Mouse (Mus musculus) spleen, adult 12 weeks (tissue): ENCODE data around the gene Elavl1.
A peak's percentile ranks its signal among the peaks of the same experiment; 100 is the strongest.

ENCODE experiments used
- DNase-seq: peaks from one replicate; pipeline ENCODE4 v3.0.0; 2022; ENCODE audit warnings: low spot score

Elavl1 gene

DNA sequence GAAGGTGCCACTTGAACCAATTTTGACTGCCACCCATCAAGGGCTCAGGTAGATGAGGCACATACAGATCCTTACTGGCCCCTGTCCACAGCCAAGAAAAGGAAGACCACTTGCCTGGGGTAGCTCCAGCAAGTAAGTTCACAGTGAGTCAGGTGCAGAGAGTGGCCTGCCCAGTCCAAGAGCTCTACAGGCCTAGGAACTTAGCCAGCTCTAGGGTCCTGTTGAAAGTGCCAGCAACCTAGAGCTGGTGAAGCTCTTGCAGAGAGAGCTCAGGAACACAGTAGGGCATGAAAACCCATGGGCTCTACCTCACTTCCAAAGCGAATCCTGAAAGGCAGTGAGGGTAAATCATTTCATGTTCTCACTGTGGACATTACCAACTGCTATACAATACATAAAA is 4.8 kb downstream of the Elavl1 start:
- no peak for DNase-seq

DNA sequence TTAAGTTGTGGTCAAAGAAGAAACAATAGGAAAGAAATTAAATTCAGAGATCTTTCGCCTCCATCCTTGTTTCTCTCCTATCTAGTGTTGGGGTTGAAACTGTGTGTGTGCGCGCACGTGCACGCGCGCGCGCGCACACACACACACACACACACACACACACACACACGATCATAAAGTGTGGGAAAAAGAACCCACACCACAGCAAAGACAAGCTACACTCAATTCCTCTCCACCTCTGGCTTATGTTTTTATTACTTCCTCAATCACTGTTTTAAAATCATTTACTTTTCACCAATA is 5.7 kb downstream of the Elavl1 start:
- no peak for DNase-seq

DNA sequence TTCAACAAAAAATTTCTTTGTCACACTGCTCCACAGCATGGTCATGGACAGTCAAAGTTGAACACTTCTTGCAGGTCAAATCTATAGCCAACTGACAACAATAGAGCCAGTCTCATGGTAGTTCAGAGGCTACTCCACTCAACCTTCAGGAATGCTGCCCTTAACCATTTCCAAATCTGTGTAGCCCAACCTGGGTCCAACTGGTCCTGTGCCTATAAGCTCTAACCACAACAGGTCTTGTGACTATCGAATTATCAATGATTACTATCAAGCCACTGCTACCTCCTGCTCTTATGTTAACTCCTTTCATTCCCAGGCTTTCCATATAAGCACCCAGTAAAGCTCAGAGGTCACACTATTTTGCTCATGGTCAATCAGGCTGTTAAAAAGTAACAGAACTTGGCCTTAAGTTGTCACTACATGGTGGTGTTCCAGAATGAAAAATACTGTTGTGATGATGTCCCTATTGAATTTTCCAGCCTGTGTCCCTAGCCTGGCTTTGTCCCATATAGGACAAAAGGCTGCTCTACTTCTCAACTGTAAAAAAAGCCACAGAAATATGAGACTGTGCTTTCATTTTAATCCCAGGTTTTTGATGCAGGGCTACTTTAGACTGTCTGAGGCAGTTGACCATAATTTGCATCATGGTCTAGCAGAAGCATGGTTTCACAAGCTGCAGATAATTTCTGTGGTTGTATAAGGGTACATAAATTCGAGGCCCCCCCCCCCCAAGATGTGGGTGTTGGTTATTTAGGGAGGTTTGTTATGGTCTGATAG is 6.2 kb downstream of the Elavl1 start:
- no peak for DNase-seq

DNA sequence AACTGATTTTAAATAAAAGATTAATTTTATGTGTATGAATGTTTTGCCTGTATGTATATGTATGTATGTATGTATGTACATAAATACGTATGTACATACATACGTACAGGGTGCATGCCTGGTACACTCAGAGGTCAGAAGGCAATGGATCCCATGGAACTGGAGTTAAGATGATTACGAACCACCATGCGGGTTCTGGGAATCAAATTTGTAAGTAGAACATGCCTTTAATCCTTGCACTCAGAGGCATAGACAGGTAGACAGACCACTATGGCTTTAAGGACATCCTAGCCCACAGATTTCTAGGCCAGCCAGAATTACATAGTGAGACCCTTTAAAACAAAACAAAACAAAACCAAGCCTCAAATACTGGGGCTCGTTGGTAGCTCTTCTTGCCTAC is 7.1 kb downstream of the Elavl1 start:
- no peak for DNase-seq

DNA sequence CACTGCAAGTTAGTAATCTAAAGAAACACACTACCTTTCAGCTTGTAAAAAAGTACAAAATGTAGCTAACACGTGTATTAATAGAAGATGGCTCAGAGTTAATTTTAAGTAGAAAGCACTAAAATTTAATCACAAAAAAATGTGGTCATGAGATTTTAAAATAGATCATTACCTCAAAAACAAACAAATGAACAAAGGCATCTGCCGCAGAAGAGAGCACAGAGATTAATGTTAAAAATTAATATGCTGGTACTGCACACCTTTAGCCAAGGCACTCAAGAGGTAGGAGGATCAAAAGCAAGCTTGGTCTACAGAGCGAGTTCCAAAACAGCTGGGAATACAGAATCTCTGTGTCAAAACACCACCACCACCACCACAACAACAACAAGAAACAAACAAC is 10.4 kb downstream of the Elavl1 start:
- no peak for DNase-seq

DNA sequence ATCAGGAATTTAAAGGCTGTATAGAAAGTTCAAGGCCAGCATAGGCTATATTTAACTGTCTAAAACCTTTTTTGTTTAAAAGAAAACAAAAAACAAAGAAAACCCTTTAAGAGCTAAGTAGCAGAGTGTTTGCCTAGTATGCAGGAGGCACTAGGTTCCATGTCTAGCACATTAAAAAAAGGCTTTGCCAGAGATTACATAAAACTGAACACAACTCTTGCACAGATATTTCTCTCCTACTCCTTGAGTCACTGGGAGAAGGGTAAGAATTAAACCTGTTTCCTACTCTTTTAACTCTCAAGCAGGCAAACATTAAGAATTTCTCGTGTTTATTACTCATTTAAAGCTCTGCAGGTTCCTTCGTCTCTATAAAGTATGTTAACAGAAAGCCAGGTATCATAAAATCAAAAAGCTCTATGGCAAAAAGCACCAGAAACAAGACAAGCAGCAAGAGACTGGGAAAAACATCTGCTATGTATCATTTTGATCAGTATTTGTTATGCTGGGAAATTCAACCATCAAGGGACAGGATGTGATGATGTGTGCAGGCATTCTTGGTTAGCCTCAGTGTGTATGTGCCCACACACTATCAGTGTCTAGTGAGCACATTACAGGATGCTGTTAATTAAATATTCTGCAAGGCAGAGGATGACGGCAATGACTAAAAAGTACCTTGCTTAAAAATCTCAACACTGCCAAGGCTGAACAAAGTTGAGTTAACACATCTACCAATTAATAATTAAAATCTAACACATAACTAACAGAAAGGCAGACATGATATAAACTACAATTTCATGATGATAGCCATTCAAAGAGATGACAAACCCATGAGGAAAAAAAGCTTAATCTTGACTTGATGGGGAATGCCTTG is 11.7 kb downstream of the Elavl1 start:
- DNase-seq = no peak

DNA sequence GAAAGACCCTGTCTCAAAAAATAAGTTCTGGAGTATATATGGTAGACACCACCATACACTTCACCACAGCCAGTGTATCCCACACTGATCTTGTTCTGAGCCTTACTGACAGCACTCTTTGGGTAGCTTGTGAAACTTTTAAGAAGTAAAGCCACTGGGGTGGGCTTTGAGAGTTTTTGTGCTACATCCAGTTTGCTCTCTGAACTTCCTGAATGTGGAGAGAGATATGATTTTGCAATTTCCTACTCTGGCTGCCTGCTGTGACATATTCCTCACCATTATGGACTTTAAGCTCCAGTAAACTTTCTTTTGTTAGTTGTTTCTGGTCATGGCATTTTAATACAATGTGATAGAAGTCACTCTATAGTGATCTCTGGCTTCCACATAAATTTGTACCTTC is 13.1 kb downstream of the Elavl1 start:
- DNase-seq = no peak

DNA sequence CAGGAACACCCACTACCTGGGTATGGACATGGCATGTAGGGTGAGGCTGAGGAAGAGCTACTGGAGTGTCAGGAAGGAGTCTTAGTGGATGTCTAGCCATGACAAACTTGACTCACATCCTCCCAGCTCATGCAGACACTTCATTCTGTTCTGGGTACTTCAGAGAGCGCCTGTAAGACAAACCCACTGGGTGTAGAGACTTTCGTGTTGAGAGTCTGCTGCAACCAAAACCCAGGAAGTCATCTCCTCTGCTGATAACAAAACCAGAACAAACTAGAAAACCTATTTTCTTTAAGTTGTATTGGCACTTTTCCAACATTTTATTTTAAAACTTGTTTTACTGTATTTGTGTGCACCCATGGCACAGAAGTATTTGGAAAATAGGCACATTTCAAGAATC is 19.4 kb downstream of the Elavl1 start:
- DNase-seq = no peak

DNA sequence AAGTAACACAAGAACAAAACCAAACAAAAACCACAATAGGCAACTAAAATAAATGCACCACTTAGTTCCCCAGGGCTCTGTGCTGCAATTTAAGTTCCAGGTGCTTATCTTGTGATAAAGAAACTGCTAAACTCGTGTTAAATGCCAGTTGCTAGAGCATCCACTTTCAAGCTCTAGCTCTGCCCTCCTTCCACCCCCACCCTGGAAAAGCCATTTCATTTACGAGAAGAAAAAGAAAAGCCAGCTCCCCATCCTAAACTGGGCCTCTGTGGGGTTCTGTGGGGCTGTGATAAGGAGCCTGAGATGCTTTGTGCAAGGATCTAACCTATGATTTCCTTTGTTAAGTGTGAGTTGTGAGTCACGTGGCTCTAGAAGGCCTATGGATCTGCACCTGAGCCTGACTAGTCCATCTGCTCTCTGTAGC is 21.1 kb downstream of the Elavl1 start:
- no peak for DNase-seq

DNA sequence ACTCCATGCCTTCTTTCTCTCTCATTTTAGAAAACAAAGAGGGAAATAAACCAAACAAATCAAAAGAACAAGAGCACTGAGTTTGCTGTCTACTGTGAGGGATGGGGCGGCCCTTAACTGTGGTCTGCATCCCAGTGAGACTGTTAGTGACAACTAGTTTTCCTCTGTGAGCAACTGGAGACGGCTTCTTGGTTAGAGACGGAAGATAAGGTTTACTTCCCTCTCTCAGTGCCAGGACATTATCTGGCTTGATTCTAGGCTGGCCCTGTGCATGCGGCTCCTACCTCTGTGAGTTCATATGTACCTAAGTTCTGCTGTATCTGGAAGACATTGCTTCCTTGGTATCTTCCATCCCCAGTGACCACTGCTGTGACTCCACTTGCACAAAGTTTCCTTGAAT is 27.4 kb downstream of the Elavl1 start:
- DNase-seq = no peak

DNA sequence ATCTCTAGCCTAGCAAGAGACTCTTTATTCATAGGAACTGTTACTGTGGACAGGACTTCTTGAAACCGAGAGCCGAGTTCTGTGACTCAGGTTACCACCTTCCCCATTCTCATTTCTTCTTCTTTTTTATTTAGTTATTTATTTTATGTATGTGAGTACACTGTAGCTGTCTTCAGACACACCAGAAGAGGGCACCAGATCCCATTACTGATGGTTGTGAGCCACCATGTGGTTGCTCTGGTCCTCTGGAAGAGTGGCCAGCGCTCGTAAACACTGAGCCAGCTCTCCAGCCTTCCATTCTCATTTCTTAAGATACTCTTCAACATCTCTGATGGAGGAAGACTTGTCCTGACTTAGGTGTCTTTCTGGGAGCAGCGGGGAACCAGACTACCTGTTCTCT is 32.5 kb downstream of the Elavl1 start:
- no peak for DNase-seq

DNA sequence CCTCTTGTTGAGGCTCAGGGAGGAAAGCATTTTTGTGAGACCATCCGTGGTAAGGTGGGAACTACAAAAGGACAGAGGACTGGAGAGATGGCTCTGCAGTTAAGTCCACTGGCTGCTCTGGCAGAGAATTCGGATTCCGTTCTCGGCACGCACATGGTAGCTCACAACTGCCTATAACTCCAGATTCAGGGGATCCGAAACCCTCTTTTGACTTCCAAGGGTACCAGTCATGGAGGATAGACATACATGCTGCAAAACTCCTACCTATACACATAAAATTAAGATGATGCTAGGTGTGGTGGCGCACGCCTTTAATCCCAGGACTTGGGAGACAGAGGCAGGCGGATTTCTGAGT is 49.1 kb downstream of the Elavl1 start:
- no peak for DNase-seq

DNA sequence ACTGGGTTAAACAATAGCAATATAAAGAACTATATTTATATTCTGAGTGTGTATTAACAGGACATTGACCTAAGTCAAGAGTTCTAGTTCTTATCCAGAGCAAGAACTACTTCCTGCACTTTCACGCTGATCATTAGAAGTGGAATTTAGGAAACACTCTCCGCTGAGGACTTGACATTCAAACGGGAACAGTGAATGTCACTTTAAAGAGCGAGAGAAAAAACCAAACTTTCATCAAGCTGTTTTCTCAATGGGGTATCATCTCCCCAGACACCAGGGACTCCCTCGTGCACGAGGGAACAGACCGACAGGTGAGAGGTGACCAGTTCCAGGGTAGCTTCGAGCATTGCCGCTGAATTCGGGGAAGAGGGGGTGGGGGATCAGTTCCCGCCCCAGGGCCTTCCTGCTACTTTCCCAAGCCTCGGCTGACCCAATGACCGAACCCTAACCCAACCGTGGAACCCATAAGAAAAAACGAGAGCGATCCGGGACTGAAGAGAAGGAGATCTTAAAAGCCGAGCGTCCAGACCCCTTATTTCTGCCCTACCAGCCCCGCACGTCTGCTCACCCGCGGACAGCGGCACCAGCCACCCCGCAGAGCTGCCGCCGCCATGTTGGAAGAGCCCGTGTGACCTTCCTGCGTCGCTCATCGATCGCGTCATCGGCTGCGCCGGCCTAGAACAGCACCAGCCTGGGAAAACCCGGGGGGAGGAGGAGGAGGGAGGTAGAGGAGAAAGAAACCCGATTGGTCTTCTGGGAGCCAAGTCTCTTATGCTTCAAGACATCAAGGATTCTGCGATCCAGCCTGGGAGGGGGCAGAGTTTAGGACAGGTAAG is 49.7 kb downstream of the Elavl1 start, which contains the start of gene Timm44:
Timm44 (minus strand) TSS at position 639 of the 836 bp plus-strand sequence.
- peak; percentile 86 for DNase-seq

DNA sequence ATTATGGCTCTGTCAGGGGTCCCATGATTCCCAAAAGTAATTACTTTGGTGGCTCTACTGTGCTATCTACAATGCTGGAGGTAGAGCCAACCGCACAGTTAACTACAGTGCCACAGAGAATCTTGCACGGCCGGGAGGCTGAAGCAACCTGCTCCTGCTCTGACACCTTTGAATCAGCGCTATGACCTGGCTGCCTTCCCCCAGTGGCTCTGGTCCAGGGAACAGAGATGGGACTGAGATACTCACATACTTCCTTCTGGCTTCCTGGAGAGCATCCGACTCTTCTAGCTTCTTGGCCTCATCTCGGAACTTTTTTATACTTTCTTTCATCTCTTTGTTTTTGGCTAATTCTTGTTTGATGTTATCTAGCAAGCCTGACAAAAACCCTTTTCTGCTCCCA is 55.6 kb downstream of the Elavl1 start:
- DNase-seq = no peak

DNA sequence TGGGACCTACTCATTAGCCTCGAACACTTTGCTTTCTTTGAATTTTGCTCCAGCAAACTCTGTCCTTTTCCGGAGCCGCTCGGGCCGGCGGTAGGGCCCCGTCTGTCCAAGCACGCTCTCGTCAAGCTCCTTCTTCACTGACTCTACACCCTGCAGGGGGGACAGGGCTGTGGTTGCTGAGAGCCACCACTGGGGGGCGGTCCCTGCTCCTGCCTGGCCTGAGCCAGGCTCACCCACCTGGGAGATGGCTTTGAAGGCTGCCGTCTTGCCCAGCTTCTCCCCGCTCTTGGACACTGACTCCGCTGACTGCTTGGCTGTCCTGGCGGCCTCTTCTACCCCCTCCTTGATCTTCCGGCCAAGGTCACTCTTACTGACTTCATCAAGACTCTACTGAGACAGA is 57.6 kb downstream of the Elavl1 start:
- no peak for DNase-seq

DNA sequence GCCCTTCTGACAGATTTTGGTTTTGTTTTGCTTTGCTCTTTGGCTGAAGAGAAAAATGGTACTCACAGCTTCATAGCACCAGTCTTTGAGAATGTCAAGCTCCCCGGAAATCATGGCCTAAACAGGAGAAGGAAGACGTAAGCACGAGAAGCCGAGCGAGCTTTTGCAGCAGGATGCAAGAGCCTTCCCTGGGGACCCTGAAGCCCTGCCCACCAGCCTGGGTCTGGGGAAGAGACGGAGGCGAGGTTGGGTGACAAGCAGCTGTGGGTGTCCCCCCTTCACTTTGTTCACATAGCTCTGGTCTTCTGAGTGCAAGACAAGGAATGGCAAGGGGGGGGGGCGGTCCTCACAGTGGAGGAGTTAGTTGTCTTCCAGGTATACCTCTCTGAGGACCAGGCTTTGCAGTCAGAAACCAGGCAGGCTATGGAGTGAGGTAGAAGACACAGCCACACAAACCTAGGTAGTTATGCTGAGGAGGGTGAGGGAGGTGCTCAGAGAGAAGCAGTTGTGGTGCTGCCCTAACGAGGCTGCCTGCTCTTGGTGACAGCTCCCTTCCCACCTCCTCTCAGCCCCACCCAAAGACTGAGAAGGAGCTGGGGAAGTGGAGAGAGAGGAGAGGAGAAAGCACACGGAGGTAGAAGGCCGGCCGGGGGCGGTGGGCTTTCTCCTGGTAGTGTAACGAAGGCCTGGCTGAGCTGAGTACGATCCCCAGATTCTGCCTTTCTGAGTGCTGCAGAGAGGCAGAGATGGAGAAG is 59.9 kb downstream of the Elavl1 start:
- no peak for DNase-seq

DNA sequence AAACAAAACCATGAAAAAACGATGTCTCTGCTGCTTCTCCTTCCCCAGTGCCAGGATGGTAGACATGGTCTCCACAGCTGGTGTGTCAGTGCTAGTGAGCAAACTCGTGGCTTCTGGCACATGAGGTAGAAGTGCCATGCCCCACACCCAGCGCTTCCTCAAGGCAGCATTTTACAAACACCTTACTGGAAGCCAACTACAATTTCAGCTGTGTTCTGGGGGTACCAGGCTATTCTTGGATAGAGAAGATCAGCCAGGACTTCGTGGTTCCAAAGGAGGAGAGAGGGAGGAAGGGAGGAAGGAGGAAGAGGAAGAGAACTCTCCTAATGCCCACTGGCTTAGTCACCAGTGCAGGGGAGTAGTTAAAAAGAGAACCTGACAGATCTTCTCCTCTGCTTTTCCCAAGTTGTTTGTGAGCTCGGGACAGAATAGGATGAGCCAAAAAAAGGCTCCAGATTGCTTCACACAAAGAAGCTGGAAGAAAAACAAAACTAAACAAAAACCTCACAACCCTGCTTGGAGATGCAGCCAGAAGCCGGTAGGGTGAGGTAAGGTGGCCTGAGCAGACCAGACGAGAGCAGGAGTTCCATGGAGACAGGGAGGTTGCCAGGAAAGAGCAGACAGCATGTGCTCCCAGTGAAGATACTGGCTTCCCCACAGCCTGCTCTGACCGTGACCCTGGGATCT is 62.0 kb downstream of the Elavl1 start:
- DNase-seq = no peak

DNA sequence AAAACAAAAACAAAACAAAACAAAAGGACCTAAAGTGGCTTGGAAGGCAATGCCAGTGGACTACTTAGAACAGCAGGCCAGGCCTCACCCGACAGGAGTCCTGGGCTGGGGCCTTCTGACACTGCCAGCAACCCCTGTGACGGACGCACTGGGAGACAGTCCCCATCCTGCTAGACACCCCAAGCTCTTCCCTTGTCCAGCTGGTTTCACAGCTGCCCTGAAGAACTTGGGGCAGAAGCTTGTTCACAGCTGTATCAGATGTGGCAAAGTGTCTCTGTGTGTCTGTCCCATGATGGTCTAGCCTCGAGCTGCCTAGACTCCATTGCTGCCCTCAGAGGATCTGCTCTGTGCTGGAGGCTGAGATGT is 65.4 kb downstream of the Elavl1 start:
- DNase-seq = no peak

DNA sequence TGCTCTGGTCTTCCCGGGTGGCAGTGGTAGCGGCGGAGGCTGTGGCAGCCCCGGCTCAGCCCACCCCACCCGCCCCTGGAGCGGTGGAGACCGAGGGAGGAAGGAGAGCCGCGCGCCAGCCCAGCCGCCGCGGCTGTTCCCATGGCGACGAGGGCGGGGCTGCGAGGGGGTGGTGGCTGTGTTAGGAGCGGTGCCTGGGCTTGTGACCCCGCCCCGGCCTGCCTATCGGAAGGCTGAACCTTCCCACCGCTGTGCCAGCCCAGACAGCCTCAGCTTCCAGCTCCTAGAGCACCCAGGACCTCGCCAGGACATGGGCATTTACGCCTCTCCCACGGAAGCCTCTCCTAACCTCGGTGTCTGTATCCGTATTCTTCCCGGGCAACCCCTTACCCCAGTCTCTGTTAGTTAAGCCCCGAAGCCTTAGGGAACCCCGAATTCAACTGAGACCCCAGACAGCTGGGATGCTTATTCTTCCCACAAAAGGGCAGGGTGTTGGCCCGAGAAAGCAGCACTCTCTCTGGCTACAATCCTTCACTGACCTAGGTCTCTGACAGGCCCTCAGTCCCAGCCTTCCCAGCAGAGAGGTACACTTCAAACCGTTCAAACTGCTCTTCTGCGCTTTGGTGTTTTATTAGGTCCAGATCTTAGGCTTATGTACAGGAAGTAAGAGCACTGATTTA is 65.9 kb downstream of the Elavl1 start, which contains the start of gene Ctxn1:
Ctxn1 (minus strand) TSS at position 150 of the 680 bp plus-strand sequence.
- DNase-seq = peak; percentile 92

DNA sequence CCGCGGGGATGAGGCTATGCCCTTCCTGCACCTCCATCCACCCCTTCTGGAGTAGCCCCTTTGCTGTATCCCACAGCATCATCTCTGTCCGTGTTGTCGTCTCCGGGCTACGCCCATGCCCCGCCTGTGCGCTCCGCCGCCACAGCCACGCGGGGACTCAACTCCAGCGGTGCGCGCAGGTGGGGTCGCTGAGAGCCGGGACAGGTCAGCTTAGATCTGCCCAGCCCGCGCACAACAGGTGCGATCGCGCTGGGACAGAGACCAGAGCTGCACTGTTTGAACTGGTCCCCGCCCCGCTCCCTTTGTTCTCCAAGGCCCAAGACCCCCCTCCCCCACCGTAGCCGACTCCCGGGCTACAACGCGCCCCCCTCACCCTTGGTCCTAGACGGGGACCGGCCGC is 66.5 kb downstream of the Elavl1 start:
- peak; percentile 31 for DNase-seq

DNA sequence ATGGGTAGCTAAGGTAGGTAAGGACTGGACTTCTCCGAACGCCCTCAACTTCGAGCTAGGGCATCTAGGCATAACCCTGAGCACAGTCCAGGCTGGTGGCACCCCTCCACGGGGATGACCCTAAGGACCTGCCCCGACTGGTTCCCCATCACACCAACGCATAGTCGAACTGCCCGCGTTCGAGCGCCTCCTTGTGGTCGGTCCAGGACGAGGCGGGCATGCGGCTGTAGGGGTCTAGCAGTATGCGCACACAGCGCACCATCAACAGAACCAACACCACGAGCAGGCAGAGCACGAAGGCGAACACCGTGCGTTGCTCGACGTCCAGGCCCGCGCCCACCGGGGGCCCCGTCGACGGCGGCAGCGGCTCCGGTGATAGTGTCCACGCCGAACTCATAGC is 67.0 kb downstream of the Elavl1 start:
- peak; percentile 63 for DNase-seq
